Mouse (Mus musculus) heart, adult 2 months (tissue): Measurements from ENCODE around the gene Nr3c2. TPM values are rescaled to one million over a fixed set of nuclear protein-coding genes. Genes with fewer than 3 reads are reported as not detected.

Source experiments
- DNase-seq, 2 experiments: peaks; one replicate each; pipeline ENCODE4 v3.0.0; 2021
- H3K27ac ChIP-seq: fragments of 200-600 bp; 2 replicates; pipeline ENCODE4 v1.8.1; 2022
- H3K27me3 ChIP-seq: fragments of 200-500 bp; 2 replicates; pipeline ENCODE4 v1.6.1; 2012; ENCODE audit warnings: mild to moderate bottlenecking, low read length, inconsistent platforms, mixed read lengths; ENCODE audit not compliant: control insufficient read depth, insufficient read depth
- H3K36me3 ChIP-seq: fragments of 200-500 bp; 2 replicates; pipeline ENCODE4 v1.6.1; 2012; ENCODE audit warnings: low read length, inconsistent platforms; ENCODE audit not compliant: control insufficient read depth, insufficient read depth
- H3K4me1 ChIP-seq: fragments of 200-500 bp; 2 replicates; pipeline ENCODE4 v1.6.1; 2011; ENCODE audit warnings: low read length; ENCODE audit not compliant: control insufficient read depth, insufficient read depth
- H3K4me3 ChIP-seq: fragments of 200-600 bp; 2 replicates; pipeline ENCODE4 v1.8.1; 2022
- H3K79me2 ChIP-seq: fragments of 200-500 bp; replicated peaks from 2 replicates; pipeline ENCODE4 v1.6.1; 2012; ENCODE audit warnings: mild to moderate bottlenecking, inconsistent platforms, low read length, moderate library complexity, mixed read lengths; ENCODE audit not compliant: control insufficient read depth, insufficient read depth
- H3K9ac ChIP-seq: fragments of 200-500 bp; 2 replicates; pipeline ENCODE4 v1.6.1; 2012; ENCODE audit warnings: low read depth, mild to moderate bottlenecking, control low read depth, inconsistent platforms, low read length, mixed read lengths
- CTCF ChIP-seq: fragments of 200-600 bp; IDR thresholded peaks from 2 replicates; pipeline ENCODE4 v1.8.1; 2022; ENCODE audit warnings: antibody characterized with exemption, mild to moderate bottlenecking, moderate library complexity
- EP300 ChIP-seq: fragments of 200-500 bp; IDR thresholded peaks from 2 replicates; pipeline ENCODE4 v1.6.1; 2011; ENCODE audit warnings: low read depth, low read length, control low read depth; ENCODE audit not compliant: insufficient read depth
- POLR2A ChIP-seq: fragments of 200-500 bp; IDR thresholded peaks from 2 replicates; pipeline ENCODE4 v1.6.1; 2011; ENCODE audit warnings: mild to moderate bottlenecking, low read depth, low read length, control low read depth; ENCODE audit not compliant: insufficient read depth
- WGBS: fragments of 180-500 bp; shearing (Covaris S2); methylation state at CpG from one replicate; pipeline ENCODE4 v1.1.7; 2018; 5-methylcytosine and 5-hydroxymethylcytosine counted together
- intact Hi-C: fragments of 180-260 bp; cut with DNase I; formaldehyde crosslinking; loops from one replicate; pipeline ENCODE4 v1.15.1; 2025
- polyA plus RNA-seq: library from polyadenylated mRNA; depleted of rRNA; stranded (reverse); fragments of >200 nt; gene quantifications from 2 replicates; pipeline ENCODE4 v1.2.3, GENCODE M21; 2012
- total RNA-seq, 2 experiments: library from RNA; stranded (reverse); gene quantifications; 2 replicates each; pipeline ENCODE4 v1.2.3; 2021

Gene Nr3c2
- total and polyA plus RNA-seq, 3 experiments = 7.0 to 27.8 (median 21.1) TPM

- Histone ChIP-seq H3K27ac (peak overlapping the region; percentile 86), H3K4me1 (peaks cover 5% of the 10 kb centered on the region), H3K9ac (no peak overlapping the region), H3K4me3 (no peak overlapping the region), H3K27me3 (no peaks in the 10 kb centered on the region), H3K79me2 (no peaks in the 10 kb centered on the region), H3K36me3 (peaks cover 2% of the 10 kb centered on the region; the same call in 1 of the 2 replicates)
- 42% methylated on average over 7 of the region's 7 CpGs for WGBS
- DNase-seq = no peak
- intact Hi-C loops = loop anchor here (5.0 kb wide), 2 partner anchors 92 to 232 kb away; no protein-coding TSS in a partner anchor
- no peak for TF ChIP-seq POLR2A
- TF ChIP-seq CTCF = no peak
- no peak for TF ChIP-seq EP300
Measured at GRCm38 (mm10) chr8:77133797-77134385, 234.6 kb downstream of the Nr3c2 start.

- no peak for DNase-seq
Measured at GRCm38 (mm10) chr8:77145285-77145684, 246.0 kb downstream of the Nr3c2 start.

GRCm38 (mm10) chr8:77154496-77154895 lies 255.3 kb downstream of the Nr3c2 start:
- TF ChIP-seq CTCF = peak; percentile 90
- TF ChIP-seq EP300 = no peak
- Histone ChIP-seq H3K27me3 (no peaks in the 10 kb centered on the region), H3K4me3 (no peak overlapping the region), H3K4me1 (no peaks in the 10 kb centered on the region), H3K27ac (no peak overlapping the region), H3K9ac (no peak overlapping the region), H3K79me2 (no peaks in the 10 kb centered on the region), H3K36me3 (no peaks in the 10 kb centered on the region)
- intact Hi-C loops = loop anchor here (5.0 kb wide), 2 partner anchors 62 to 158 kb away; no protein-coding TSS in a partner anchor
- 45% methylated on average over 3 of the region's 3 CpGs for WGBS
- DNase-seq = no peak

More at GRCm38 (mm10) chr8:77145285-77145684, 246.0 kb downstream of the Nr3c2 start:
- Histone ChIP-seq H3K79me2 (peaks cover 1% of the 10 kb centered on the region; the same call in 1 of the 2 replicates), H3K27me3 (no peaks in the 10 kb centered on the region), H3K4me1 (no peaks in the 10 kb centered on the region), H3K27ac (no peak overlapping the region), H3K4me3 (no peak overlapping the region), H3K9ac (no peak overlapping the region), H3K36me3 (no peaks in the 10 kb centered on the region)
- intact Hi-C loops = no loop called here
- 87% methylated on average over 3 of the region's 3 CpGs for WGBS
- no peak for TF ChIP-seq EP300
- TF ChIP-seq CTCF = no peak
- TF ChIP-seq POLR2A = no peak

GRCm38 (mm10) chr8:77169320-77169719 lies 270.1 kb downstream of the Nr3c2 start:
- intact Hi-C loops = no loop called here
- DNase-seq = no peak
- WGBS = 97% methylated on average over 6 of the region's 6 CpGs
- TF ChIP-seq EP300 = no peak
- TF ChIP-seq POLR2A = no peak
- TF ChIP-seq CTCF = no peak
- no peaks in the 10 kb centered on the region for H3K27me3 ChIP-seq
- H3K4me3 ChIP-seq = no peak overlapping the region
- no peak overlapping the region for H3K9ac ChIP-seq
- H3K27ac ChIP-seq = no peak overlapping the region
- no peaks in the 10 kb centered on the region for H3K36me3 ChIP-seq
- H3K79me2 ChIP-seq = no peaks in the 10 kb centered on the region; the same call in 1 of the 2 replicates
- H3K4me1 ChIP-seq = peaks cover 4% of the 10 kb centered on the region

- H3K4me3 ChIP-seq = no peak overlapping the region
- no peak for DNase-seq
- H3K79me2 ChIP-seq = no peaks in the 10 kb centered on the region; the same call in 1 of the 2 replicates
- TF ChIP-seq CTCF (no peak), EP300 (no peak), POLR2A (no peak)
- intact Hi-C loops = no loop called here
- no peak overlapping the region for H3K9ac ChIP-seq
- 65% methylated on average over 4 of the region's 4 CpGs for WGBS
- H3K36me3 ChIP-seq = no peaks in the 10 kb centered on the region
- no peak overlapping the region for H3K27ac ChIP-seq
- H3K27me3 ChIP-seq = no peaks in the 10 kb centered on the region
- H3K4me1 ChIP-seq = peaks cover 4% of the 10 kb centered on the region
Measured at GRCm38 (mm10) chr8:77169757-77170438, 270.7 kb downstream of the Nr3c2 start.

- TF ChIP-seq CTCF (no peak), POLR2A (no peak), EP300 (no peak)
- no peak overlapping the region for H3K9ac ChIP-seq
- WGBS = 92% methylated on average over 4 of the region's 4 CpGs
Measured at GRCm38 (mm10) chr8:77170439-77170759, 271.2 kb downstream of the Nr3c2 start.

More at GRCm38 (mm10) chr8:77170439-77170759, 271.2 kb downstream of the Nr3c2 start:
- Histone ChIP-seq H3K79me2 (no peaks in the 10 kb centered on the region; the same call in 1 of the 2 replicates), H3K4me3 (no peak overlapping the region), H3K4me1 (peaks cover 4% of the 10 kb centered on the region), H3K27me3 (no peaks in the 10 kb centered on the region), H3K36me3 (no peaks in the 10 kb centered on the region), H3K27ac (no peak overlapping the region)
- intact Hi-C loops = no loop called here
- DNase-seq = no peak
